Mouse (Mus musculus) stomach, embryonic 16.5 days (tissue): Measurements from ENCODE around the gene Egflam. TPM values are rescaled to one million over a fixed set of nuclear protein-coding genes. Genes with fewer than 3 reads are reported as not detected.

Experiments used
- ATAC-seq: fragments of 200-750 bp; cut with Nextera tagmentation; 2 replicates; pipeline ENCODE4 v1.8.0; 2017; ENCODE audit warnings: moderate number of reproducible peaks, moderate TSS enrichment; ENCODE audit not compliant: insufficient read depth, low FRiP score
- H3K27ac ChIP-seq: fragments of 300-500 bp; sonication (generic); 2 replicates; pipeline ENCODE4 v1.5.1; 2014; ENCODE audit warnings: low read length
- H3K27me3 ChIP-seq: fragments of 300-500 bp; sonication (generic); 2 replicates; pipeline ENCODE4 v1.6.1; 2014; ENCODE audit warnings: low read length, control low read depth, mixed read lengths; ENCODE audit not compliant: control insufficient read depth, insufficient read depth
- H3K36me3 ChIP-seq: fragments of 300-500 bp; sonication (generic); 2 replicates; pipeline ENCODE4 v1.6.1; 2014; ENCODE audit warnings: low read length; ENCODE audit not compliant: control insufficient read depth, insufficient read depth
- H3K4me1 ChIP-seq: fragments of 300-500 bp; sonication (generic); 2 replicates; pipeline ENCODE4 v1.6.1; 2014; ENCODE audit warnings: low read length, control low read depth, mixed read lengths; ENCODE audit not compliant: control insufficient read depth, insufficient read depth
- H3K4me2 ChIP-seq: fragments of 300-500 bp; sonication (generic); 2 replicates; pipeline ENCODE4 v1.6.1; 2014; ENCODE audit warnings: low read depth, low read length, mixed read lengths
- H3K4me3 ChIP-seq: fragments of 300-500 bp; sonication (generic); replicated peaks from 2 replicates; pipeline ENCODE4 v1.5.1; 2014; ENCODE audit warnings: mild to moderate bottlenecking, low read length
- H3K9ac ChIP-seq: fragments of 300-500 bp; sonication (generic); 2 replicates; pipeline ENCODE4 v1.6.1; 2014; ENCODE audit warnings: low read length
- H3K9me3 ChIP-seq: fragments of 300-500 bp; sonication (generic); replicated peaks from 2 replicates; pipeline ENCODE4 v1.6.1; 2016; ENCODE audit warnings: low read length, control low read depth; ENCODE audit not compliant: control insufficient read depth
- WGBS: fragments of 180-500 bp; shearing (Covaris S2); extraction: QIAGEN DNeasy Blood & Tissue Kit; methylation state at CpG from one replicate; pipeline ENCODE4 v1.1.7; 2014; 5-methylcytosine and 5-hydroxymethylcytosine counted together
- polyA plus RNA-seq: library from polyadenylated mRNA; unstranded; fragments of >200 nt; fragmentation: Nextera tagmentation; extraction: Ambion mirVana; gene quantifications from 2 replicates; pipeline ENCODE4 v1.2.1, GENCODE M21; 2015

Egflam gene
- polyA plus RNA-seq, 1 experiment from 2014 or later, result 25.4 TPM

GRCm38 (mm10) chr15:7215845-7216244 is 182.3 kb downstream of the Egflam start:
- H3K4me2 ChIP-seq, result no peak overlapping the region
- no peak overlapping the region for H3K9ac ChIP-seq
- H3K36me3 ChIP-seq, result no peaks in the 10 kb centered on the region
- ATAC-seq, result peak; percentile 46; the same call in 1 of the 2 replicates
- no peaks in the 10 kb centered on the region for H3K27me3 ChIP-seq
- peaks cover 11% of the 10 kb centered on the region for H3K4me1 ChIP-seq
- no peak overlapping the region for H3K27ac ChIP-seq
- no peak overlapping the region for H3K4me3 ChIP-seq
- H3K9me3 ChIP-seq, result no peaks in the 10 kb centered on the region
- WGBS, result 91% methylated on average over 3 of the region's 3 CpGs

GRCm38 (mm10) chr15:7213683-7214082 is 184.5 kb downstream of the Egflam start:
- 17% methylated on average over 1 of the region's 1 CpGs for WGBS
- no peaks in the 10 kb centered on the region for H3K27me3 ChIP-seq
- H3K36me3 ChIP-seq, result no peaks in the 10 kb centered on the region
- H3K9ac ChIP-seq, result no peak overlapping the region
- H3K4me1 ChIP-seq, result peaks cover 11% of the 10 kb centered on the region
- ATAC-seq, result peak; percentile 92
- peak overlapping the region; percentile 83 for H3K27ac ChIP-seq
- H3K9me3 ChIP-seq, result no peaks in the 10 kb centered on the region
- no peak overlapping the region for H3K4me3 ChIP-seq
- no peak overlapping the region for H3K4me2 ChIP-seq

- no peaks in the 10 kb centered on the region for H3K27me3 ChIP-seq
- H3K4me3 ChIP-seq, result no peak overlapping the region
- H3K9ac ChIP-seq, result no peak overlapping the region
- ATAC-seq, result no peak
- H3K27ac ChIP-seq, result no peak overlapping the region
- peaks cover 9% of the 10 kb centered on the region for H3K4me1 ChIP-seq
- WGBS, result 66% methylated on average over 9 of the region's 9 CpGs
- H3K4me2 ChIP-seq, result no peak overlapping the region
- no peaks in the 10 kb centered on the region for H3K36me3 ChIP-seq
- no peaks in the 10 kb centered on the region for H3K9me3 ChIP-seq
These were observed 190.0 kb downstream of the Egflam start for GRCm38 (mm10) chr15:7208180-7208579.

DNA sequence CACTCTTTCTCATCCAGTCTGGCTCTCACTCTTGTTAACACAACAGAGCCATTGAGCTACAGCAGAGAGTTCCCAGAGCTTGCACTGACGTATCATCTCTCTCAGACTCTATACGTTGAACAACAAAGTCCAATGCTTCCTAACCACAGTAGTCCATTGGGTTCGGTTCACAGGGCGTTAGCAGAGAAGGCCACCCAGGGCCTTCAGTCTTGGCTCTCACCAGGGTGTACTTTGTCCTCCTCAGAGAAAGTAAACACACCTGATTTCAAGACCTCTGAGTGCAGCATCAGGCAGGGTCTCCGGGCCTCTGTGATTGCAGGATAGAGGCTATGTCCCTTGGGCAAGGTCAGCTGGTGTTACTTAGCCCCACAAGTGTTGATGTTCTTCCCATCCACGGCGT is 190.9 kb downstream of the Egflam start:
- H3K4me1 ChIP-seq, result peaks cover 16% of the 10 kb centered on the region
- H3K27me3 ChIP-seq, result no peaks in the 10 kb centered on the region
- H3K27ac ChIP-seq, result no peak overlapping the region
- no peaks in the 10 kb centered on the region for H3K9me3 ChIP-seq
- H3K4me3 ChIP-seq, result no peak overlapping the region
- H3K4me2 ChIP-seq, result no peak overlapping the region
- ATAC-seq, result no peak
- no peaks in the 10 kb centered on the region for H3K36me3 ChIP-seq
- no peak overlapping the region for H3K9ac ChIP-seq
- WGBS, result 70% methylated on average over 7 of the region's 7 CpGs

DNA sequence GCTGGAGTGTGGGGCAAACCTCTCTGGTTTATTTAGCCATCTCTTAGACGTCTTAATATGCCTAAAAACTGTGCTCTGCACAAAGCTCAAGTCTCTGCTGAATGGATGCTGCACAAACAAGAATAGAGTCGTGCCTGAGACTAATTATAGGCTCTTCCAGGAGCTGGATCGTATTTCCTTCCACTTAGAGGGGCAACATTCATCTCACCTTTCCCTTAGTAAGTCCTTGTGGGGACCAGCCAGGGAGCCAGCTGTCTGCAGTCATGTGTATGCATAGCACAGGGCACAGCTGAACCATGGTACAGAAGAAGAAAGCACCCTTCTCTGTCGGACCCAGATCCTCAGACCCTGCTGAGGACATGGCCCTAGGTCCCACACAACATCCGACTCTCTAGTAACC is 192.1 kb downstream of the Egflam start:
- no peaks in the 10 kb centered on the region for H3K36me3 ChIP-seq
- no peak for ATAC-seq
- H3K9me3 ChIP-seq, result no peaks in the 10 kb centered on the region
- H3K4me1 ChIP-seq, result peaks cover 26% of the 10 kb centered on the region
- no peak overlapping the region for H3K9ac ChIP-seq
- no peaks in the 10 kb centered on the region for H3K27me3 ChIP-seq
- WGBS, result 48% methylated on average over 5 of the region's 5 CpGs
- H3K4me3 ChIP-seq, result no peak overlapping the region
- H3K27ac ChIP-seq, result no peak overlapping the region
- no peak overlapping the region for H3K4me2 ChIP-seq

- Histone ChIP-seq H3K9me3 (no peaks in the 10 kb centered on the region), H3K9ac (no peak overlapping the region), H3K4me1 (peaks cover 30% of the 10 kb centered on the region), H3K27ac (no peak overlapping the region), H3K4me3 (no peak overlapping the region), H3K36me3 (no peaks in the 10 kb centered on the region), H3K27me3 (no peaks in the 10 kb centered on the region), H3K4me2 (no peak overlapping the region)
- ATAC-seq, result no peak
- 88% methylated on average over 13 of the region's 13 CpGs for WGBS
These were observed 193.3 kb downstream of the Egflam start for GRCm38 (mm10) chr15:7204917-7205316.

- Histone ChIP-seq H3K27me3 (no peaks in the 10 kb centered on the region), H3K9ac (peak overlapping the region; percentile 31; the same call in 1 of the 2 replicates), H3K36me3 (no peaks in the 10 kb centered on the region), H3K27ac (peak overlapping the region; percentile 83), H3K4me3 (no peak overlapping the region), H3K4me1 (peaks cover 30% of the 10 kb centered on the region), H3K4me2 (no peak overlapping the region), H3K9me3 (no peaks in the 10 kb centered on the region)
- no peak; the same call in 1 of the 2 replicates for ATAC-seq
- WGBS, result 36% methylated on average over 9 of the region's 9 CpGs
These were observed 194.4 kb downstream of the Egflam start for GRCm38 (mm10) chr15:7203606-7204330.

DNA sequence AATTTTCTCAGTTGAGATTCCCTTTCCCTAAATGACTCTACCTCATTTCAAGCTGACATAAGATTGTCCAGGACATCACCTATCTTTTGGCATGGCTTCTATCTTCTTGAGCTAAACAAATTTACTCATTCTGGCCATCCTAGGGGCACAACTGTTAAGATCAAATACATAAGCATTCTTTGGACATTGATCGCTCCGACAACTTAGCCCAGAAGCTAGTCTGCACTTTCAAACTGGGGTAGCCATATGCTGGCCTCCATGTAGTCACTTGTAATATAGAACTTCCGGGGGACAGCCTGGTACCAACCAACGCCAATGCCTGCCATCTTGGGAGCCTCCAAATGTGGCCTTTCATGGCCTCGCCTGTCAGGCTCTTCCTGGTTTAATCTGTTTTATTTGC is 195.2 kb downstream of the Egflam start:
- Histone ChIP-seq H3K36me3 (no peaks in the 10 kb centered on the region), H3K9me3 (no peaks in the 10 kb centered on the region), H3K4me1 (peaks cover 30% of the 10 kb centered on the region), H3K27ac (peak overlapping the region; percentile 83), H3K4me2 (no peak overlapping the region), H3K27me3 (no peaks in the 10 kb centered on the region), H3K9ac (no peak overlapping the region), H3K4me3 (no peak overlapping the region)
- ATAC-seq, result no peak
- 87% methylated on average over 5 of the region's 5 CpGs for WGBS

DNA sequence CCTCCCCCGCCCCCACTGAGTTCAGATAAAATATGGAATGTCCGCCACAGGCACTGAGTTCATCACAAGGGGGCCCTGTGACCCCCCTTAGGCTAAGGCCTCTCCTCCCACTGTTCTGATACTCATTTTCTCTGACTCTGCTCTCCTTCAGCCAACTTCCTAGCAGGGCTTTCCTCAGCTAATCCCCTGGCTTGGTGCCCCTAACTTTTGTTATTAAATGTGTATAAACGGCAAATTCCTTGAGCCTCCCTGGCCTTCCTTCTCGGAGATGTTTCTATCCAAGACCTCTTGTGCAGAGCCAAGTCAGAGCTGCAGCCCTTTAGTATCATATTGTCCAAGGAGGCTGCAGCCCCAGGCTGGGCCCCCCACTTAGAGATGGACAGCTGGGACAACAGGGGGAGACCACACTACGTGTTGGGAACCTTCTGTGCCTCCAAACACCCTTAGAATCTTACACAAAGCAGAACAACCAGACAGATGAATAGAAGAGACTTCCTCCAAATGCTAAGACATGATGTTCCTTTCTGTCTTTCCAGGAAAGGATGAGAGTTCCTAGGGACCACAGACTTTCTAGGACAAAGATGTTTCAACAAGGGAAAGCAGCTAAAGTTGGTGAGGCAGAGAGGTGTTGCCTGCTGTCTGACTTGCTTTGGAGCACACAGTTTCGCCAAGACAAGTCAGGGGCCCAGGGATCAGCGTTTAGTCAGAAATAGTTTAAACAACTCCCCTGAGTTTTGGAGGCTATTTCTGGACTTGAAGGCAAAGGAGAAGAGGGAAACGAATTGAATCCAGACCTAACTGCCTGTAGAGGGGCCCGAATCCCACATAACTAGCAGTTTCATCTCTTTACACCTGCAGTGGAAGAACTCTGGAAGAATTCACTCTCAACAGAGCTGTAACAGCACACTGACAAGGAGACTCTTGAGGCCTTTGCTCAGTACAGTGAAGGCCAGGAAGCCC is 196.5 kb downstream of the Egflam start:
- peaks cover 30% of the 10 kb centered on the region for H3K4me1 ChIP-seq
- ATAC-seq, result peak; percentile 82
- H3K36me3 ChIP-seq, result no peaks in the 10 kb centered on the region
- H3K9ac ChIP-seq, result no peak overlapping the region
- no peak overlapping the region for H3K4me2 ChIP-seq
- no peak overlapping the region for H3K4me3 ChIP-seq
- no peaks in the 10 kb centered on the region for H3K27me3 ChIP-seq
- WGBS, result 39% methylated on average over 9 of the region's 9 CpGs
- H3K9me3 ChIP-seq, result no peaks in the 10 kb centered on the region
- peak overlapping the region; percentile 93 for H3K27ac ChIP-seq
